Mouse (Mus musculus) heart, adult 2 months (tissue): Measurements from ENCODE around the gene Calu. TPM values are rescaled to one million over a fixed set of nuclear protein-coding genes. Genes with fewer than 3 reads are reported as not detected.
A peak's percentile ranks its signal among the peaks of the same experiment; 100 is the strongest.
"Not testable (repeated sequence)": the region's sequence is repeated elsewhere in the genome, so short reads cannot be mapped to it uniquely, and the experiment has no call there.

Experiments
- DNase-seq, 2 experiments: peaks; one replicate each; pipeline ENCODE4 v3.0.0; 2021
- H3K27ac ChIP-seq: fragments of 200-600 bp; 2 replicates; pipeline ENCODE4 v1.8.1; 2022
- H3K27me3 ChIP-seq: fragments of 200-500 bp; 2 replicates; pipeline ENCODE4 v1.6.1; 2012; ENCODE audit warnings: mild to moderate bottlenecking, low read length, inconsistent platforms, mixed read lengths; ENCODE audit not compliant: control insufficient read depth, insufficient read depth
- H3K36me3 ChIP-seq: fragments of 200-500 bp; 2 replicates; pipeline ENCODE4 v1.6.1; 2012; ENCODE audit warnings: low read length, inconsistent platforms; ENCODE audit not compliant: control insufficient read depth, insufficient read depth
- H3K4me1 ChIP-seq: fragments of 200-500 bp; 2 replicates; pipeline ENCODE4 v1.6.1; 2011; ENCODE audit warnings: low read length; ENCODE audit not compliant: control insufficient read depth, insufficient read depth
- H3K4me3 ChIP-seq: fragments of 200-600 bp; 2 replicates; pipeline ENCODE4 v1.8.1; 2022
- H3K79me2 ChIP-seq: fragments of 200-500 bp; replicated peaks from 2 replicates; pipeline ENCODE4 v1.6.1; 2012; ENCODE audit warnings: mild to moderate bottlenecking, inconsistent platforms, low read length, moderate library complexity, mixed read lengths; ENCODE audit not compliant: control insufficient read depth, insufficient read depth
- H3K9ac ChIP-seq: fragments of 200-500 bp; 2 replicates; pipeline ENCODE4 v1.6.1; 2012; ENCODE audit warnings: low read depth, mild to moderate bottlenecking, control low read depth, inconsistent platforms, low read length, mixed read lengths
- CTCF ChIP-seq: fragments of 200-600 bp; IDR thresholded peaks from 2 replicates; pipeline ENCODE4 v1.8.1; 2022; ENCODE audit warnings: antibody characterized with exemption, mild to moderate bottlenecking, moderate library complexity
- EP300 ChIP-seq: fragments of 200-500 bp; IDR thresholded peaks from 2 replicates; pipeline ENCODE4 v1.6.1; 2011; ENCODE audit warnings: low read depth, low read length, control low read depth; ENCODE audit not compliant: insufficient read depth
- POLR2A ChIP-seq: fragments of 200-500 bp; IDR thresholded peaks from 2 replicates; pipeline ENCODE4 v1.6.1; 2011; ENCODE audit warnings: mild to moderate bottlenecking, low read depth, low read length, control low read depth; ENCODE audit not compliant: insufficient read depth
- WGBS: fragments of 180-500 bp; shearing (Covaris S2); methylation state at CpG from one replicate; pipeline ENCODE4 v1.1.7; 2018; 5-methylcytosine and 5-hydroxymethylcytosine counted together
- intact Hi-C: fragments of 180-260 bp; cut with DNase I; formaldehyde crosslinking; loops from one replicate; pipeline ENCODE4 v1.15.1; 2025
- polyA plus RNA-seq: library from polyadenylated mRNA; depleted of rRNA; stranded (reverse); fragments of >200 nt; gene quantifications from 2 replicates; pipeline ENCODE4 v1.2.3, GENCODE M21; 2012
- total RNA-seq, 2 experiments: library from RNA; stranded (reverse); gene quantifications; 2 replicates each; pipeline ENCODE4 v1.2.3; 2021

Gene Calu
- total and polyA plus RNA-seq, 3 experiments = 102 to 232 (median 227) TPM

DNA sequence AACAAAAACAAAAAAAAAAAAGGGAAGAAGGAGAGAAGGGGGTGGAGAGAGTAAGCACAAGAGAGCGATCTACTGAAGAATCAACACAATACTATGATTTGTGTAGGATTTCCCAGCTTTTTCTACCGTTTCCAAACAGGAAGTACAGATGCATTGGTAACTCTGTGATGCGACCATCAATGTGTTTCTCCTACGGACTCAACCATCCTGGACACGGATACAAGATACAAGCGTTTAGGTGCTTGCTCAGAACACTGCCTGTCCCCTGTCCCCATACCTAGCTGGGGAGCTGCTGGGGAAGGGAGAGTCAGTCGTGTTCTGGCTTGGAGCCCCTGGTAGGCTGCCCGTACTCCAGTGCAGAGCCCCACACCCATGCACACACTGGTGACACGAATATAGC lies 41.6 kb downstream of the Calu start:
- DNase-seq = peak in 1 of 2 experiments; percentile 11
- Histone ChIP-seq H3K36me3 (no peaks in the 10 kb centered on the region), H3K27me3 (no peaks in the 10 kb centered on the region; the same call in 1 of the 2 replicates), H3K4me1 (peaks cover 2% of the 10 kb centered on the region; the same call in 1 of the 2 replicates), H3K9ac (no peak overlapping the region), H3K27ac (no peak overlapping the region), H3K4me3 (no peak overlapping the region), H3K79me2 (no peaks in the 10 kb centered on the region)
- TF ChIP-seq EP300 = no peak
- no peak for TF ChIP-seq POLR2A
- TF ChIP-seq CTCF = no peak
- intact Hi-C loops = loop anchor here (1.0 kb wide), 1 partner anchor 42 kb away; no protein-coding TSS in a partner anchor
- WGBS = 37% methylated on average over 9 of the region's 9 CpGs

DNA sequence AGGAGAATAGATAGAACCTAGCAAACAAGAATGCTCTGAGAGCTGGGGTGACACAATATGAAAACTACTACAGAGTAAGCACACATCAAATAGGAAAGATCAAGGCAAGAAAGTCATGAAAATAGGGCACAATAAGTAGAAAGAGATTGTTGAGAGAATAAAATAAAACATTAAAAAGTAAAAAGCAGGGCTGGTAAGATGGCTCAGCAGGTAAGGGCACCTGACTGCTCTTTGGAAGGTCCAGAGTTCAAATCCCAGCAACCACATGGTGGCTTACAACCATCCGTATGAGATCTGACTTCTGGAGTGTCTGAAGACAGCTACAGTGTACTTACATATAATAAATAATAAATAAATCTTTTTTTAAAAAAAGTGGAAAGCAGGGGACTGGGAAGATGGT lies 42.6 kb downstream of the Calu start:
- intact Hi-C loops = loop anchor here (5.0 to 10.0 kb wide), 2 partner anchors 97 to 254 kb away; no protein-coding TSS in a partner anchor
- H3K4me3 ChIP-seq, H3K27me3 ChIP-seq, H3K9ac ChIP-seq, H3K36me3 ChIP-seq, DNase-seq, H3K4me1 ChIP-seq, H3K27ac ChIP-seq, H3K79me2 ChIP-seq: not testable (repeated sequence)
- 77% methylated on average over 1 of the region's 1 CpGs for WGBS

DNA sequence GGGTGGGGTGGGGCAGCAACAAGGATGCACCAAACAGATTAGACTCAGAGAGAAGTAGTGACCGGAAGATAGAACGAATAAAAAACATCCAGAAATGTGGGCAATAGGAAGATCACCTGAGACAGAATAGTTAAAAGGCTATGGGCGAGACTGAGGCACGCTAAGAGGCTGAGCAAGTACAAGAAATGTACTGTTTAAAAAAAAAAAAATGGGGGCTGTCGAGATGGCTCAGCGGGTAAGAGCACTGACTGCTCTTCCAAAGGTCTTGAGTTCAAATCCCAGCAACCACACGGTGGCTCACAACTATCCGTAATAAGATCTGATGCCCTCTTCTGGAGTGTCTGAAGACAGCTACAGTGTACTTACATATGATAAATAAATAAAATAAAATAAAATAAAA lies 43.4 kb downstream of the Calu start:
- intact Hi-C loops = loop anchor here (5.0 to 10.0 kb wide), 2 partner anchors 96 to 254 kb away; no protein-coding TSS in a partner anchor
- H3K27ac ChIP-seq, H3K79me2 ChIP-seq, H3K36me3 ChIP-seq, H3K9ac ChIP-seq, H3K4me3 ChIP-seq, DNase-seq, H3K27me3 ChIP-seq, H3K4me1 ChIP-seq: not testable (repeated sequence)
- 67% methylated on average over 8 of the region's 8 CpGs for WGBS

DNA sequence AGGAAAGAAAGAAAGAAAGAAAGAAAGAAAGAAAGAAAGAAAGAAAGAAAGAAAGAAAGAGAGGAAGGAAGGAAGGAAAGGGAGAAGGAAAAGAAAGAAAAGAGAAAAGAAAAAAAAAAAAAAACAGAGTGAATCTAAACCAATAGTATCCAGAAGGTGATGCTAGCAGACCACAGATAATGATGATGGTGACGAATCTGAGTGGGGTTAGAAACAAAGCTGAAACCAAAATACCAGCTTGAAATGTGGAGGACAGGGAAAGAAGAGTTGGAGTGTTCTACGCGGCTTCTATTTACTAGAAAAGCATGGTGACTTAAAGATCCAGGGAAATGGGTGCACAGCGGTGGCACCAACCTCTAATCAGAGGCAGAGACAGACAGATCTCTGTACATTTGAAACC lies 43.9 kb downstream of the Calu start:
- no peak overlapping the region for H3K9ac ChIP-seq
- no peak for DNase-seq
- H3K4me3 ChIP-seq = no peak overlapping the region
- H3K79me2 ChIP-seq = no peaks in the 10 kb centered on the region
- H3K4me1 ChIP-seq = peaks cover 4% of the 10 kb centered on the region; the same call in 1 of the 2 replicates
- WGBS = 62% methylated on average over 4 of the region's 4 CpGs
- H3K27me3 ChIP-seq = no peaks in the 10 kb centered on the region; the same call in 1 of the 2 replicates
- no peak overlapping the region for H3K27ac ChIP-seq
- intact Hi-C loops = loop anchor here (5.0 to 10.0 kb wide), 2 partner anchors 95 to 253 kb away; no protein-coding TSS in a partner anchor
- TF ChIP-seq POLR2A (no peak), EP300 (no peak), CTCF (peak; percentile 57)
- no peaks in the 10 kb centered on the region for H3K36me3 ChIP-seq

DNA sequence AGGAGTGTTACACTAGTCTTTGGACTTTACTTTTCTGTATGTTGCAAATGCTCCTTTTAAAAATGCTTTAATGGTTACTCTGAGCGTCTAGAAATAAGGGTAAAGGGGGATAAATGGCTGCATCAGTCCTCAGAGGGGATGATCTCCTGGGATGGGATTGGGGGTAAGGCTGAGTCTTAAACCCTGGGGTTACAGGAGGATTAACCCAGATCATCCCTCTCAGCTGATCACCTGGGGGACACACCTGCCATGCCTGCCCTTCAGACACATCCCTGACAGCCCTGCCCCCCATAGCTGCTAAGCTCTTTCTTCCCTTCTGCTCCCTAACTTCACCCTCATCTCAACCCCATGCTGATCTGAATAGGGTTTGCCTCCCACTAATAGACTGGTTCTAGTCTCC lies 46.4 kb downstream of the Calu start:
- DNase-seq = no peak
- intact Hi-C loops = loop anchor here (5.0 to 10.0 kb wide), 2 partner anchors 93 to 251 kb away; no protein-coding TSS in a partner anchor
- H3K27me3 ChIP-seq = no peaks in the 10 kb centered on the region; the same call in 1 of the 2 replicates

DNA sequence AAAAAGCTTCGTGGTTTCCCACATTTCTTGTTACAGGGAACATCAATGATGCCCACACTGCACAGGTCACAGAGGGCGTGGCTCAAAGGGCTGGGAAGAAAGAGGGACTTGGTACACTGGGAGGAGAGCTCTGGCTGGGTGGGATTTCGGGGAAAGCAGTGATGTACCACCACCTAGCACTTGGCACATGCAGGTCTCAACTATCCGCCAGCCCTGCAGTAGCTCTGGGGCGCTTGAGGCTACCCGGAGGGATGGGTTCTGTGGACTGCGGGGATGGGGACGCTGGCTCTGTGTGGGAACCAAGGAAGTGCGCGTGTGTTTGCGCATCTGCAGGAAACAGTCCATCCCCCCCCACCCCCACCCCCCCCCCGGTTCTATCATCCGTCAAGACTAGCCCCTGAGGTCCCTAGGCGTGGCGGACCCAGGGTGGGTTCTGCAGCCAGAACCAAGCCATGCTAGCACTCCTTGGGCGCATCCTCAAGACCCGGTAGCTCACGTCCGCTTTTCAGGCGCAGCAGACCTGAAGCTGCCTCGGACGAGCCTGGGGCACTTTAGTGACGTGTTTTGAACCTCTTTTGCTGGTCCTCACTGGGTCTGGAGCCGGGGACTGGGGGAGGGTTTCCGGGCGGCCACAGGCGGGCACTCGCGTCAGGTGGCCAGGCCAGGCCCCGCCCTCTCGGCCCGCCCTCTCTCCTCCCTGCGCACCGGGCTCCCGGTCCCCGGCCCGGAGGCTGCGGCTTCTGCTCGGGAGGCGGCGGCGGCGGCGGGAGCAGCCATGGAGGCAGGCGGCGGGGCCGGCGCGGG lies 48.2 kb downstream of the Calu start, which contains the start of gene Ccdc136:
Ccdc136 (plus strand) TSS at position 400 of the 804 bp plus-strand sequence.
- Histone ChIP-seq H3K9ac (peak within 1 kb of the TSS; percentile 79), H3K79me2 (no peaks in the 10 kb centered on the region), H3K36me3 (no peaks in the 10 kb centered on the region), H3K4me3 (peak within 1 kb of the TSS; percentile 65), H3K27ac (0 out of 2 replicates have a peak within 1 kb of the TSS, but pooled peaks have one; percentile 38), H3K4me1 (0 out of 2 replicates have a peak, but pooled peaks cover 2% of the 10 kb centered on the region), H3K27me3 (no peaks in the 10 kb centered on the region; the same call in 1 of the 2 replicates)
- 1% methylated on average over 49 of the region's 49 CpGs for WGBS
- TF ChIP-seq POLR2A (no peak), EP300 (no peak), CTCF (no peak)
- DNase-seq = peak; percentile 84 to 85
- intact Hi-C loops = loop anchor here (10.0 kb wide), 1 partner anchor 249 kb away; no protein-coding TSS in a partner anchor

More for the DNA sequence above, 46.4 kb downstream of the Calu start:
- Histone ChIP-seq H3K4me1 (0 out of 2 replicates have a peak, but pooled peaks cover 2% of the 10 kb centered on the region), H3K9ac (no peak overlapping the region), H3K4me3 (no peak overlapping the region), H3K36me3 (no peaks in the 10 kb centered on the region), H3K79me2 (no peaks in the 10 kb centered on the region), H3K27ac (no peak overlapping the region)
- WGBS = 82% methylated on average over 1 of the region's 1 CpGs
- TF ChIP-seq CTCF (no peak), POLR2A (no peak), EP300 (no peak)
